Mouse (Mus musculus): ENCODE data around the gene Zbtb4.

DNA sequence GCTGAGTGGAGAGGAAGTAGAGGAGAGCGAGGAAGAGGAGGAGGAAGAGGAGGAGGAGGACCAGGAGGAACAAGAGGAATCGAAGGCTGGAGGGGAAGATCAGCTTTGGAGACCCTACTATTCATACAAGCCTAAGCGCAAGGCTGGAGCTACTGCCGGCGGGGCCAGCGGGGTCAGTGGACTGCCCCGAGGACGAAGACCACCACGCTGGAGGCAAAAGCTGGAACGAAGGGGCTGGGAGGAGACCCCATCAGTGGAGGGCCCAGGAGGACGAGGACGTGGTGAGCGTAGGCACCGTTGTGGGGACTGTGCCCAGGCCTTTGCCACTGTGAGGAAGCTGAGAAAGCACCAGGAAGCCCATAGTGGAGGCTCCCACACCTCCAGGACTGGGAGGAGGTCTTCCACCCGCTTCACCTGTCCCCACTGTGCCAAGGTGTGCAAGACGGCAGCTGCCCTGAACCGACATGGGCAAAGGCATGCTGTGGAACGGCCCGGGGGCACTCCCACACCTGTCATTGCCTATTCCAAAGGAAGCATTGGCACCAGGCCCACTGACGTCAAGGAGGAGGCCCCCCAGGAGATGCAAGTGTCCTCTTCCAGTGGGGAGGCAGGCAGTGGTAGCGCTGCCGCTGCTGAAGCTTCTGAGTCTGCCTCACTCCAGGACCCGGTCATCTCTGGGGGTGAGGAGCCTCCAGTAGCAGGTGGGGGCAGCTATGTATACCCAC, 12.7 kb downstream of the Zbtb4 start:
- TF ChIP-seq CTCF (conservative IDR thresholded peaks at IDR 0.05; ENCODE audit: low read length), result no peak
- TF ChIP-seq POU5F1 (IDR thresholded peaks at IDR 0.05; ENCODE audit: borderline replicate concordance, low read length), result no peak
